Mouse (Mus musculus) megakaryocyte-erythroid progenitor cell, adult 5-6 weeks (primary cell): ENCODE results near the gene Tnnc2. TPM values are rescaled to one million over a fixed set of nuclear protein-coding genes. Genes with fewer than 3 reads are reported as not detected.
"Not testable (repeated sequence)": the region's sequence is repeated elsewhere in the genome, so short reads cannot be mapped to it uniquely, and the experiment has no call there.

Experiments
- ATAC-seq: replicated peaks from 2 replicates; pipeline ENCODE4 v1.8.0; 2016; ENCODE audit warnings: mild to moderate bottlenecking, inconsistent platforms; ENCODE audit not compliant: severe bottlenecking, poor library complexity, low FRiP score, low TSS enrichment
- total RNA-seq, 2 experiments: library from RNA; stranded (forward) in 1 of 2; stranded (reverse) in 1 of 2; fragments of 200-1000, 215-1000 nt in 1 of 2; fragments of >200 nt in 1 of 2; fragmentation: Nextera tagmentation in 1 of 2; gene quantifications; 2 replicates each; pipeline ENCODE4 v1.2.3; 2014 to 2017

Gene Tnnc2
- total RNA-seq, 2 experiments from 2014 or later, result not detected

DNA sequence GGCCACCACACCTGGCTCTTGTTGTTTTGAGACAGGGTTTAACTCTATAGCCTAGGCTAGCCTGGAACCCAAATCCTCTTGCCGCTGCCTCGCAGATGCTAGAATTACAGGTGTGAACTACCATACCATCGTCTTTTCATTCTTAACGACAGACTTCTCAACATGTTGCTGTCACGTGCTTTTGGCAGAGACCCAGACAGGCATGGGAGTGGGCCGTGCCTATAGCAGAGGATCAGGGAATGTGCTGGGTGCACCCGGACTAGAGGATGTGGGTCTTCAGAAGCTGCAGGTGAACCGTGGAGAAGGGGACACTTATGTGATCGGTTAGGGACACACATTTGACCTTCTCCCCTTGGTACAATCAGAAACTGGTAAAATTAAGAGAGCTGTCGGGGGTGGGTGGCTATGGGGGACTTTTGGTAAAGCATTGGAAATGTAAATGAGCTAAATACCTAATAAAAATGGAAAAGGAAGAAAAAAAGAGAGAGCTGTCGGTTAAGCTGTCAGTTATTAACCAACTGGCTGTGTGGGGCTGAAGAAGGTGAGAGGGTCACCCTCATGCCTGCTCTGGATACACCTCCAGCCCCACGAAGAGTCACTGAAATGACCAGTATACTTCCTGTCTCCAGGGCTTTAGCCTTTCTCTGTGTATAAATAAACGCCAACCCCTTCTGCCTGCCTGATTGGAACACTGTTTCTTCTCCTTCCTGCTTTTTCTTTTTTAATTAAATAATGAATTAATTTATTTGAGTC is 20.7 kb upstream of the Tnnc2 start:
- ATAC-seq, result no peak

DNA sequence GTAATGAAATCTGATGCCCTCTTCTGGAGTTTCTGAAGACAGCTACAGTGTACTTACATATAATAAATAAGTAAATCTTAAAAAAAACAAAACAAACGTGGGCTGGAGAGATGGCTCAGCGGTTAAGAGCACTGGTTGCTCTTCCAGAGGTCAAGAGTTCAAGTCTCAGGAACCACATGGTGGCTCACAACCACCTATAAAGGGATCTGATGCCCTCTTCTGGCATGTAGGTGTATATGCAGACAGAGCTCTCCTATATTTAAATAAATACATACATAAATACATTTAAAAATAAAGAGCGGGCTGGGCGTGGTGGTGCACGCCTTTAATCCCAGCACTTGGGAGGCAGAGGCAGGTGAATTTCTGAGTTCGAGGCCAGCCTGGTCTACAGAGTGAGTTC is 18.8 kb upstream of the Tnnc2 start:
- ATAC-seq, result not testable (repeated sequence)

DNA sequence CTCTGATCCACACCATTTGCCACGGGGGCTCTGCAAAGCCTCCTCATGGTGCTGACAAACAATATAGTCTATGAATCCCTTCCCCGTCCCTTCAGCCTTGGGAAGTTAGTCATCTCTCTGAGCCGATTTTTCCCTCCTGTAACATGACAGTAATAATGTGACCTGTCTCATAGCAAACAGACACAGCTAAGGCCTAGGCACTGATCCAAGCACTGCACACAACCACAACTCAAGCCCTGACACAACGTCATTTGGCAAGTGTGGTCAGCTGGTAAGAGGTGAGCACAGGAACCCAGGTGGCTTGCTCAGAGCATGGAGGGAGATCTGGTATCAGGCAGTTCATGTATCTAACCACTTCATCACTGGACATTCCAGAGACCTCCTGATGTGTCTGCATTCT is 16.1 kb upstream of the Tnnc2 start:
- ATAC-seq, result no peak

DNA sequence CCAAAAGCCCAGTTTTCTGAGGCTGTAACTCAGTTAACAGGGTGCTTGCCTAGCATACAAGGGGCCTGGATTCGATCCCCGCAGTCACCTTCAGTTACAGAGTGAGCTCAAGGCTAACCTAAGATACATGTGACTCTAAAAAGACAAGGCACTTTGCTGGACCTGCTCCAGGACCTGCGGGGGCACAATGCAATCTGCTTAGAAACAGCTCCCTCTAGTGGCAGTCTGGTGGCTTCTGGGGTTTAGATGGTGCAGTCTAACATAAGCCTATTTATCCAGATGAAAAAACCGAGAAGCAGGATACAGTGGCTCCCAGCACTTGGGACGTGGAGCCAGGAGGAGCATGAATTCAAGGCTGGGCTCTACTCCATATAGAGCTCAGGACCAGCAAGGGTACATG is 14.5 kb upstream of the Tnnc2 start:
- peak; percentile 68 for ATAC-seq

DNA sequence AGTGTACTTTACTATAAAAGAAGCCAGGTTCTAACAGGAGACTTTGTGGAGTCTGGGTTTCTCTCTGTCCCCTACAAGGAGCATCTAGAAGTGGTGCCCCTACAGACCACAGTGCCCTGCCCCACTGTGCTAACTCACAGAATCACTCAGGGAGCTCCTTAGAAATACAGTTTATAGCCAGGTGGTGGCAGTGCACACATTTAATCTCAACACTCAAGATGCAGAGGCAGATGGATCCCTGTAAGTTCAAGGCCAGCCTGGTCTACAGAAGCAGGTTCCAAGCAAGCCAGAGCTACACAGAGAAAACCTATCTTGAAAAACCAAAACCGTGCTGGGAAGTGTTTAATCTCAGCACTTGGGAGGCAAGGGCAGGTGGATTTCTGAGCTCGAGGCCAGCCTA is 14.0 kb upstream of the Tnnc2 start:
- peak; percentile 49 for ATAC-seq

DNA sequence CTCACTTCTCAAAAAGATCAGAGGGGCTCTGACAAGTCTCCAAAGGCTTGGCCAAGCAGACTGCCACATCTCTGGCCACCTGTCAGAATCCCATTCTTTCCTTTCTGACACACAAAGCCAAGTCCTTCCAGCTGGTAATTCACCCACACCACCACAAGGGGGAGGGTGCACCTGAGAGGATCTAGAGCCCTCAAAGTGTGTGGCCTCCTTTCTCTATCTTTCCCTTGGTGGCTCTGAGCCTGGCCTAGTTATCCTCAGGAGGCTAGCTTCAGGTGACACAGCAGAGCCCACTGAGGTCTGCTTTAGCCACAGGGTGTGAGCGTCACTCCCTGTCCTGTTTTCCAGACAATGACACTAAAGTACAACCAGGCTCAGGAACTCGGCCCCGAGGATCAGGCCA is 13.5 kb upstream of the Tnnc2 start:
- ATAC-seq, result peak; percentile 58

DNA sequence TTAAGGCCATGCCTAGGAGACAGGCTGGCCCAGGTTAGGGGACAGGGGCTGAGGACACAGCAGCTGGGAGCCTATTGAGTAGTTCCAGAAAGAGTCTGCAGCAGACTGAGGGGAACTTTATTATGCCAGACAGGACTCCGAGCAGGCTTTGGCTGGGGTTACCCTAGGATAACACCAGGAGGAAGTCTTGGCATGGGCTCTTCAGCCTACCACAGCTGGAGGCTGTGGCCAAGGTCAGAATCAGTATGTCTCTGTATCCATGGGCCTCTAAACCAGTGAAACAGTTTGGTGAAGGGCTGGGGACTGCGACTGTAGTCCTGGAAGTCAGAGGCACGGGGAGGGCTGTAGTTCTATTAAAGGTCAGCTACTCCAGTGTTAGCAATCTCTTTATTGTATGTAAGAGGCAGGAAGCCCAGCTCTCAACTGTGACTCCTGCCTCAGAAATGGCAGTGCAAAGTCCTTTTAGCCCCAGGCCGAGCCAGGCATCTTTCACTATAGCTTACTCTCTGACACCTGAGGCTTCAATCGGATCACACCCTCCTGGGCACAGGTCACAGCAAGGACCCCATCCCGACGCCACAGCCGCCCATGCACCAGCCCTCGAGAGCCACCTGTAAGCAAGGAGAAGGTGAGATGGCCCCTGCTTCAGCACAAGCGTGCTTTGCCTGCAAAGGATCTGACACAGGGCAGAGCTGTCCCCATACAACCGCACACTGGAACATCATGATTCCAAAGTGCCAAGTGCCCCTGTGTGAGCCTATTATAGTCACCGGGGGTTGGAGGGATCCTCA is 12.8 kb upstream of the Tnnc2 start:
- no peak for ATAC-seq

DNA sequence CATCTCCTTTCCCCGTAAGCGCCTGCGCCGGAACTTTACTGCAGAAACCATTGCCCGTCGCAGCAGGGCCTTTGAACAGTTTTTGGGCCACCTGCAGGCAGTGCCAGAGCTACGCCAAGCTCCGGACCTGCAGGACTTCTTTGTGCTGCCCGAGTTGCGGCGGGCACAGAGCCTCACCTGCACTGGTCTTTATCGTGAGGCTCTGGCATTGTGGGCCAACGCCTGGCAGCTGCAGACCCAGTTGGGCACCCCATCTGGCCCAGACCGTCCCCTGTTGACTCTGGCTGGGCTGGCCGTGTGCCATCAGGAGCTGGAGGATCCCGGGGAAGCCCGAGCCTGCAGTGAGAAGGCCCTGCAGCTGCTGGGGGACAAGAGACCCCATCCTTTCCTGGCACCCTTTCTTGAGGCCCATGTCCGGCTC is 12.1 kb upstream of the Tnnc2 start:
- ATAC-seq, result no peak

DNA sequence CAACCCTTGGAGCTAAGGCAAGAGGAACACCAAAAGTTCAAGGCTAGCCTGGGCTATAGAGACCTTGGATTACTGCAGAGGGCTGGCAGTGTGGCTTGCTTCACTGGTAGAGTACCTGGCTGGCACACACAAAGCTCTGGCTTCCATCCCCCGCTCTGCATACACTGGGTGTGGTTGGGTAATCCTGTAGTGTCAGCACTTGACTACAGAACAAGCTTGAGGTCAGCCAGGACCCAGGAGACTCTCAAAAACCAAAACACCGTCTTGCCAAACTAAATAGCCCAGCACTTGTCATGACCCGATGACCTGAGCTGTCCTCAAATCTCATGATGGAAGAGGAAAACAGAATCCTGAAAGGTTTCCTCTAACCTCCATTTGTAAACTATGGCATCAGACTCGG is 10.7 kb upstream of the Tnnc2 start:
- no peak for ATAC-seq

DNA sequence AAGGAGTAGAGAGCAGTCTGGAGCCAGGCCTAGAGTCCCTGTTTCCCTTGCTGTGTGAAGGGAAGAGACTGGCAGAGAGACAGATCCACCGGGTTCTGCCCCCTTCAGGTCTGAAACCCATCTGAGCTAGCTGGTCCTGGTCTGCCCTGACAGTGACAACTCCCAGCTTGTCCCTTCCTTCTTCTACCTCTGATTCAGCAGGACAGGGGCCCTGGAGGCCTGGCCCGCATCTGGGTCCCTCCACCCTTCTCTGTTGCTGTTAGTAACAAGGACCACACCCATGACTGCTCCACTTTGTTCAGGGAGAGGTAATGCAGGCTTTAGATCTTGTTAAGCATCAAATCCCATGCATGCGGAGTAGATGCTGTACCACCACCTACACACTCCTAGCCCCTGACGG is 8.6 kb upstream of the Tnnc2 start:
- no peak for ATAC-seq

DNA sequence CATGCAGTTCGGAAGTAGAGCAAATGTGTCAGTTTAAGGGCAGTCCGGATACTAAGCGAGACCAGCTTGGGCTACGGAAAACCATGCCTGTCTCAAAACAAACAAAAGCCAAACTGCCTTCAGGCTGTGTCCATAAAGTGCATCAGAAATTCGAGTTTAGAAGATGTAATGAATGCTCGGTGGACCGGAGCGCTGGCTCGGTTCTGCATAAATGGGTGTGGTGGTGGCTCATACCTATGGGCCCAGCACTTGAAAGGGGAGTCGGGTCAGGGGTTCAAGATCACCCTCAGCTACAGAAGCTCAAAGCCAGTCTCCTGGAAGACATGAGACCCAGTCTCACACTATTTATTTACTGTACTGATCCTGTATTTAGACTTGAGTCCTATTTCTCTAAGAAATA is 8.0 kb upstream of the Tnnc2 start:
- ATAC-seq, result no peak

DNA sequence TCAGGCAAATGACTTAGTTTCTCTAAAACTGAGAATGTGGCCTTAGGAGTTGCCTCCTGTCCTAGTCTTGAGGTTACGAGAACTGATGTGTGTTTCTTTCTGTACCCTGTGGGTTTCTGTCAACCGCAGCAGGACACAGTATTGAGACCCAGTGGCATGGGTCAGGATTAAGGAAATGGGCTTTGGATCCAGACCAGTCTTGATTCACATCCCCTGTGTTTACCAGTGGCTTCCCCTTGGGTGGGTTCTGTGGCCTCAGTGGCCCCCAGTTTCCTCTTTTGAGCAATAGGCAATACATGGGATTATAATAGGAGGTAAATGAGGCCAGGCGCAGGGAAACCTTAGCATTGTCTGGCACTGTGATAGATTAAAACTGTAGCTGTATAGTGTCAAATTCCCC is 7.3 kb upstream of the Tnnc2 start:
- ATAC-seq, result no peak

DNA sequence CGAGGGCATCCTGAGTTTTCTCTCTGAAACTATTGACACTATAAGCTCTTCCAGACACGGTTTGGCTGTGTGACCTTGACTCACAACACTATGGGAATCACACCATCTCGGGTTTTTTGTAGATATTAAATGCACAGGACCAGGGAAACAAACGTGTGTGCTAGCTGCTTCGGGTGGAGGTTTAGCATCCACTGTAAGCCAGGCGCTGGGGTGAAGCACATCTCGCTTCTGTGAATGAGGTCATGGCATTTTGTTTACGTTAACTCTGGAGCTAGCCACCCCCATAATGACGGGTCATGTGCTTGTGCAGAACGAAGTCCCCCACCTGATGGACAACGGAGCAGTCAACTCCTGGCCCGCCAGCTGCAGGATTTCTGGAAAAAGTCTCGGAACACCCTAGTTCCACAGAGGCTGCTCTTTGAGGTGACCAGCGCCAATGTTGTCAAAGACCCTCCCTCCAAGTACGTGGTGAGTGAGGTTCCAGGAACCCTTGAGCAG is 6.7 kb upstream of the Tnnc2 start:
- ATAC-seq, result no peak

DNA sequence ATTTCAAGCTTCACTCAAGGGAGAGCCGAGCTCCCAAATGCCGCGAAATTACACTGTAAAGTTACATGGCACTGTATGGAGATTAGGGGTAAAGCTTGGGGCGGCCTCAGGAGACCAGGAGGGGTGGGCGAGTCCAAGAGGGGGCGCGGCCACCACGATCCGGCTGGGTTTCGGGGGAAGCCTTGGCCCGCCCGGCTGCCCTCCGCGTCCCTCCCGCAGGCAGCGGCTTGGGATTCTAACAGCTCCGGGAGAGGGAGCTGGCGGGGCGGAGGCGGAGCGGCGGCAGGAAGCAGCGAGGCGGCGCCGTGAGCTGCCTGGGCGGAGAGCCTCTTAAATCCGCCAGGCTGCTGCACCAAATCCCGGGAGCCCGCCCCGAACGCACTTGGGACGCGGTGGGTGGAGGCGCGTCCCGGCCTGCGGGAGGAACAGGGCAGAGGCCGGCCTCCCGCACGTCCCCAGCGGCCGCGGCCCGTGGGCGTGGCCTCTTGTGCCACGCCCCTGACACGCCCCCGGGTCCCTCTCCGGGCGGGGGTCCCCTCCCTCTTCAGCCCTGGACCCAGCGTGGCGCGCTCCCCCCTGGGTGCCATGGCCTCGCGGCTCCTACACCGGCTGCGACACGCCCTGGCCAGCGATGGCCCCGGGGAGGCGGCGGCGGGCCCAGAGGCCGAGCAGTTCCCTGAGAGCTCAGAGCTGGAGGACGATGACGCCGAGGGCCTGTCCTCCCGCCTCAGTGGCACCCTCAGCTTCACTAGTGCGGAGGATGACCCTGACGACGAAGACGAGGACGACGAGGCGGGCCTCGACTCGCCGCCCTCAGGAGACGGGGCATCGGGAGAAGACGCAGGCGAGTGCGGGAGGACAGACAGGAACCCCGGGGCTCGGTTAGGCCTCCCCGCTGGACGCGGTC is 6.0 kb upstream of the Tnnc2 start, which contains the start of gene Snx21:
Gene Snx21 (plus strand): TSS at position 343 of the 907 bp plus-strand sequence.
- ATAC-seq, result peak; percentile 58

DNA sequence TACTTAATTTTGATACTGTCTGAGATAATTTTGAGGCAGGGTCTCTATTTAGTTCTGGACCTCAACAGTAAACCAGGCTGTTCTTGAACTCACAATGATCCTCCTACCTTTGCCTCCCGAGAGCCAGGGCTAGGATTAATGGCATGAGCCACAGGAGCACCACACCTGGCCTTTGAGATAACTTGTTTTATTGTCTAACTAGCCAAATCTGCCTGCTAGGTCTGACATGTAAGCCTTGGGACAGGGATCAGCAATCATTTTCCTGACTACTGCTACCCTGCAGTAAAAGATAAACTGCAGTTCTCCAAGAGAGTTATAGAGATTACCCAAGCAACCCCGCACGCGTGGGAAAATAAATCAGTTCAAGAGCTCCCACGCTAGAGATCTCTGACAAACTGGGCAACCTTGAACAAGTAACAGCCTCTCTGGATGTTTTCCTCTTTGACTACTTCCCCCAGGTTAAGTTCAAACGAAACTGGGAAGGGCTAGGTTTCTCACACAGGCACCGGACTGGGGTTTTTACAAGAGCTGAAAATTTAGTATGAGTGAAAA is 5.2 kb upstream of the Tnnc2 start:
- peak; percentile 48 for ATAC-seq

DNA sequence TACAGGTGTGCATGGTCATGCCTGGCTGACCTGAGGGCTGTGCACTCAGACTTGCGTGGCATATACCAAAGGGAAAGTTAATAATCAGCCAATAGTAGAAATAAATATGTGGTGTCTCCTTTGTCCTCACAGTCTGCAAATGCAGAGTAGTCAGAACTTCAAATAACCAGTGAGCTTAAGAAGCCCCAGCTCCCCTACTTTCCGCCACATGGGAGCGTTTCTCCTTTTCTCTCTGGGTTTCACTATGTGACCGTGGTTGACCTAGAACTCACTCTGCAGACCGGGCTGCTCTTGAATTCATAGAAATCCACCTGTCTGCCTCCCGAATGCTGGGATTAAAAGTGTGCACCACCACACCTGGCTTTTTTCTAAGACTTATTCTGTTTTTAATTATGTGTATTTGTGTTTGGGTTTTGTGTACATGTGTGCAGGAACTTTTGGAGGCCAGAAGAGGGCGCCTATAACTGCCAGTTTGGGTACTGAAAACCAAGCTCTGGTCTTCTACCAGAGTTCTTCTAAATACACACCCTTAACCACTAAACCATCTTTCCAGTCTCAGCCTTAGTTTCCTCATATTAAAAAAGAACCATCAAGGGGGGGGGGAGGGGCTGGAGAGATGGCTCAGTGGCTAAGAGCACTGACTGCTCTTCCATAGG is 4.3 kb upstream of the Tnnc2 start:
- no peak for ATAC-seq

DNA sequence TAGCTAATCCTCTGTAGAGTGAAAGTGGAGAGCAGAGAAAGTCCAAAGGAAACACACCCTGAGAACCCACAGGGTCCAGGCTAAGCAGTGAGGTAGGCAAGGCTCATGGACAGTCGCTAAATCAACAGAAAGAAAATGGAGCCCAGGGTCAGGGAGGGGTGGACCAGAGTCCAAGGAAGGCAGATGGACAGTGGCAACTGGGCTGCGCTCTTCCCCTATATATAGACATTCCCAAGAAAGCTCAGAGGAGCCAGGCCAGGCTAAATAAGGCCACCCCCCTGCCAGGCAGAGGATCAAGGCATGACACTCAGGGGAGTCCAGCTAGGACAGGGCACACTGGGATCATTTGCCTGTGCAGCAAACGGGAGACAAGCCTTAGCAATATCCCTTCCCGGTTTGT is 2.1 kb upstream of the Tnnc2 start:
- no peak for ATAC-seq

DNA sequence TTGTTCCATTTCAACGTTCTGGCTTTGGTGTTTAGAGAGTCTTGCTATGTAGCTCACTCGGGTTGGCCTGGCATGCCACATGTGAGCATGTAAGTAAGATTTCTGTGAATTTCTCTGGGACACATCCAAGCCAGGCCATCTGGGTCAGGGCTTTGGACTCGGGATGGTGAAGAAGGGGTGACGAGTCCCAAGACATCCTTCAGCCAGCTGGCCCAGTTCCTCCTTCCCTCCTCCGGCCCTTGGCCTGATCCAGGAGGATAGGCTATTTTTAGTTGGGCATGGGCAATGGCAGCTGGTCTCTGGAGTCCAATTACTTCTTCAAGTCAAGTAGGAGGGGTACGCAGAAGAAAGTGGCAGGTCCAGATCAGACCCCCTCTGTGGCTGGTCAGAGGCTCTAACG is 958 bp downstream of the Tnnc2 start:
- no peak for ATAC-seq

DNA sequence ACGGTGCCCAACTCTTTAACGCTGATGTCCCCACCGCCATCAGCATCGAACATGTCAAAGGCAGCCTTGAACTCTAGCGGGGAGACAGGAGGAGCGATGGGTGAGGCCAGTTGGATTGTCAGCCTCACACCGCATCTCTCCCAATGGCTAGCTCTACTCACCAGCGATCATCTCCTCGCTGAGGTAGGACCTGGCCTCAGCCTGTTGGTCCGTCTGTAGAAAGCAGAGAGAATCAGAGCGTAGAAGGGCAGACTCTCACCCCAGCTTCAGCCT is 1.8 kb downstream of the Tnnc2 start:
- no peak for ATAC-seq
